Mouse (Mus musculus) C2C12 (cell line): Measurements from ENCODE around the gene Tctn1.

Experiments used
- CEBPB ChIP-seq: IDR thresholded peaks from one replicate; pipeline ENCODE4 v1.6.1; 2011; ENCODE audit warnings: low read depth, mild to moderate bottlenecking, control low read depth, moderate library complexity
- CTCF ChIP-seq: IDR thresholded peaks from one replicate; pipeline ENCODE4 v1.5.1; 2011; ENCODE audit not compliant: control insufficient read depth, insufficient read depth, insufficient read length
- MAX ChIP-seq: IDR thresholded peaks from one replicate; pipeline ENCODE4 v1.6.1; 2011; ENCODE audit warnings: mild to moderate bottlenecking, control low read depth
- USF1 ChIP-seq: IDR thresholded peaks from one replicate; pipeline ENCODE4 v1.6.1; 2011; ENCODE audit warnings: low read depth, mild to moderate bottlenecking, control low read depth, moderate library complexity

GRCm38 (mm10) chr5:122265187-122265586, 927 bp upstream of the Tctn1 start:
- no peak for TF ChIP-seq CTCF
- no peak for TF ChIP-seq MAX
- TF ChIP-seq USF1, result no peak
- no peak for TF ChIP-seq CEBPB
